Mouse (Mus musculus) neural tube, embryonic 14.5 days (tissue): ENCODE measurements around the gene Dvl3. TPM values are rescaled to one million over a fixed set of nuclear protein-coding genes. Genes with fewer than 3 reads are reported as not detected.

Experiments used
- ATAC-seq: fragments of 200-750 bp; cut with Nextera tagmentation; 2 replicates; pipeline ENCODE4 v1.8.0; 2017; ENCODE audit warnings: low read depth, mild to moderate bottlenecking, moderate TSS enrichment, moderate library complexity
- H3K27ac ChIP-seq: fragments of 300-500 bp; sonication (generic); 2 replicates; pipeline ENCODE4 v1.5.1; 2014; ENCODE audit warnings: low read depth, mild to moderate bottlenecking, control low read depth, low read length, moderate library complexity, mixed read lengths
- H3K27me3 ChIP-seq: fragments of 300-500 bp; sonication (generic); 2 replicates; pipeline ENCODE4 v1.6.1; 2014; ENCODE audit warnings: low read length; ENCODE audit not compliant: control insufficient read depth, insufficient read depth
- H3K36me3 ChIP-seq: fragments of 300-500 bp; sonication (generic); 2 replicates; pipeline ENCODE4 v1.6.1; 2014; ENCODE audit warnings: low read length, mixed read lengths; ENCODE audit not compliant: control insufficient read depth, insufficient read depth
- H3K4me1 ChIP-seq: fragments of 300-500 bp; sonication (generic); 2 replicates; pipeline ENCODE4 v1.6.1; 2014; ENCODE audit warnings: low read length; ENCODE audit not compliant: control insufficient read depth, insufficient read depth
- H3K4me2 ChIP-seq: fragments of 300-500 bp; sonication (generic); 2 replicates; pipeline ENCODE4 v1.6.1; 2014; ENCODE audit warnings: mild to moderate bottlenecking, low read depth, low read length, control low read depth
- H3K4me3 ChIP-seq: fragments of 300-500 bp; sonication (generic); 2 replicates; pipeline ENCODE4 v1.5.1; 2014; ENCODE audit warnings: low read depth, low read length, control low read depth, mixed read lengths
- H3K9ac ChIP-seq: fragments of 300-500 bp; sonication (generic); replicated peaks from 2 replicates; pipeline ENCODE4 v1.6.1; 2014; ENCODE audit warnings: low read depth, mild to moderate bottlenecking, control low read depth, low read length, mixed read lengths
- H3K9me3 ChIP-seq: fragments of 300-500 bp; sonication (generic); 2 replicates; pipeline ENCODE4 v1.6.1; 2016; ENCODE audit warnings: low read length; ENCODE audit not compliant: control insufficient read depth
- WGBS: fragments of 180-500 bp; shearing (Covaris S2); extraction: QIAGEN DNeasy Blood & Tissue Kit; methylation state at CpG from one replicate; pipeline ENCODE4 v1.1.7; 2014; 5-methylcytosine and 5-hydroxymethylcytosine counted together
- polyA plus RNA-seq: library from polyadenylated mRNA; unstranded; fragments of >200 nt; fragmentation: Nextera tagmentation; extraction: Ambion mirVana; gene quantifications from 2 replicates; pipeline ENCODE4 v1.2.1, GENCODE M21; 2014

Dvl3 gene
- polyA plus RNA-seq, result 39.7 and 40.6 TPM in 2 replicates

- peaks cover 3% of the 10 kb centered on the region for H3K36me3 ChIP-seq
These were observed at the start of gene Dvl3 for GRCm38 (mm10) chr16:20516726-20517201. TSS of gene Dvl3 (plus strand) at chr16:20516982.

GRCm38 (mm10) chr16:20470981-20471380, 45.8 kb upstream of the Dvl3 start:
- H3K36me3 ChIP-seq, result no peaks in the 10 kb centered on the region
- H3K9me3 ChIP-seq, result no peaks in the 10 kb centered on the region
- H3K27ac ChIP-seq, result no peak overlapping the region
- no peaks in the 10 kb centered on the region for H3K4me1 ChIP-seq
- no peaks in the 10 kb centered on the region for H3K27me3 ChIP-seq
- 95% methylated on average over 2 of the region's 2 CpGs for WGBS
- H3K4me2 ChIP-seq, result no peak overlapping the region
- no peak overlapping the region for H3K9ac ChIP-seq
- H3K4me3 ChIP-seq, result no peak overlapping the region
- ATAC-seq, result no peak

More at GRCm38 (mm10) chr16:20516726-20517201, at the start of gene Dvl3:
- peak within 1 kb of the TSS; percentile 81 for H3K4me2 ChIP-seq
- H3K4me1 ChIP-seq, result peaks cover 13% of the 10 kb centered on the region
- no peaks in the 10 kb centered on the region for H3K9me3 ChIP-seq
- H3K27me3 ChIP-seq, result no peaks in the 10 kb centered on the region
- ATAC-seq, result peak; percentile 96
- under 1% methylated on average over 42 of the region's 55 CpGs for WGBS
- H3K4me3 ChIP-seq, result peak within 1 kb of the TSS; percentile 96
- peak within 1 kb of the TSS; percentile 95 for H3K9ac ChIP-seq
- peak within 1 kb of the TSS; percentile 88 for H3K27ac ChIP-seq

GRCm38 (mm10) chr16:20471686-20472085, 45.1 kb upstream of the Dvl3 start:
- H3K27me3 ChIP-seq, result no peaks in the 10 kb centered on the region

GRCm38 (mm10) chr16:20473748-20474147, 43.0 kb upstream of the Dvl3 start:
- ATAC-seq, result no peak

More at GRCm38 (mm10) chr16:20471686-20472085, 45.1 kb upstream of the Dvl3 start:
- H3K9ac ChIP-seq, result no peak overlapping the region
- no peaks in the 10 kb centered on the region for H3K9me3 ChIP-seq
- H3K4me1 ChIP-seq, result no peaks in the 10 kb centered on the region
- H3K4me2 ChIP-seq, result no peak overlapping the region
- no peaks in the 10 kb centered on the region for H3K36me3 ChIP-seq
- WGBS, result 90% methylated on average over 1 of the region's 1 CpGs
- no peak overlapping the region for H3K27ac ChIP-seq
- no peak for ATAC-seq
- no peak overlapping the region for H3K4me3 ChIP-seq

GRCm38 (mm10) chr16:20474211-20474610, 42.6 kb upstream of the Dvl3 start:
- Histone ChIP-seq H3K4me2 (no peak overlapping the region), H3K9me3 (no peaks in the 10 kb centered on the region), H3K4me1 (no peaks in the 10 kb centered on the region), H3K9ac (no peak overlapping the region), H3K27ac (no peak overlapping the region), H3K36me3 (no peaks in the 10 kb centered on the region), H3K27me3 (no peaks in the 10 kb centered on the region), H3K4me3 (no peak overlapping the region)
- no peak for ATAC-seq
- WGBS, result 91% methylated on average over 8 of the region's 8 CpGs

More at GRCm38 (mm10) chr16:20473748-20474147, 43.0 kb upstream of the Dvl3 start:
- Histone ChIP-seq H3K9me3 (no peaks in the 10 kb centered on the region), H3K9ac (no peak overlapping the region), H3K27me3 (no peaks in the 10 kb centered on the region), H3K36me3 (no peaks in the 10 kb centered on the region), H3K4me2 (no peak overlapping the region), H3K4me1 (no peaks in the 10 kb centered on the region), H3K4me3 (no peak overlapping the region), H3K27ac (no peak overlapping the region)
- 89% methylated on average over 1 of the region's 1 CpGs for WGBS

- H3K36me3 ChIP-seq, result no peaks in the 10 kb centered on the region
- no peak overlapping the region for H3K27ac ChIP-seq
- no peak overlapping the region for H3K4me3 ChIP-seq
- H3K27me3 ChIP-seq, result no peaks in the 10 kb centered on the region
- ATAC-seq, result no peak
- H3K9me3 ChIP-seq, result no peaks in the 10 kb centered on the region
- H3K9ac ChIP-seq, result no peak overlapping the region
- H3K4me2 ChIP-seq, result no peak overlapping the region
- 88% methylated on average over 6 of the region's 6 CpGs for WGBS
- H3K4me1 ChIP-seq, result no peaks in the 10 kb centered on the region
These were observed 42.0 kb upstream of the Dvl3 start for GRCm38 (mm10) chr16:20474786-20475185.

GRCm38 (mm10) chr16:20475335-20475734, 41.4 kb upstream of the Dvl3 start:
- Histone ChIP-seq H3K36me3 (no peaks in the 10 kb centered on the region), H3K4me2 (no peak overlapping the region), H3K4me3 (no peak overlapping the region), H3K9ac (no peak overlapping the region), H3K4me1 (no peaks in the 10 kb centered on the region), H3K27me3 (no peaks in the 10 kb centered on the region), H3K27ac (no peak overlapping the region), H3K9me3 (no peaks in the 10 kb centered on the region)
- no peak for ATAC-seq
- WGBS, result 96% methylated on average over 1 of the region's 1 CpGs

GRCm38 (mm10) chr16:20476857-20477256, 39.9 kb upstream of the Dvl3 start:
- no peaks in the 10 kb centered on the region for H3K27me3 ChIP-seq
- H3K4me1 ChIP-seq, result no peaks in the 10 kb centered on the region
- no peak overlapping the region for H3K4me2 ChIP-seq
- no peak for ATAC-seq
- H3K9ac ChIP-seq, result no peak overlapping the region
- H3K27ac ChIP-seq, result no peak overlapping the region
- H3K9me3 ChIP-seq, result no peaks in the 10 kb centered on the region
- WGBS, result 40% methylated on average over 1 of the region's 1 CpGs
- no peaks in the 10 kb centered on the region for H3K36me3 ChIP-seq
- H3K4me3 ChIP-seq, result no peak overlapping the region

- Histone ChIP-seq H3K4me1 (no peaks in the 10 kb centered on the region), H3K27ac (no peak overlapping the region), H3K36me3 (no peaks in the 10 kb centered on the region), H3K4me2 (no peak overlapping the region), H3K27me3 (no peaks in the 10 kb centered on the region), H3K4me3 (no peak overlapping the region), H3K9me3 (no peaks in the 10 kb centered on the region), H3K9ac (no peak overlapping the region)
- 60% methylated on average over 3 of the region's 3 CpGs for WGBS
- no peak for ATAC-seq
These were observed 39.5 kb upstream of the Dvl3 start for GRCm38 (mm10) chr16:20477270-20477669.
